Mouse (Mus musculus): ENCODE measurements around the gene Zfp541. TPM values are rescaled to one million over a fixed set of nuclear protein-coding genes. Genes with fewer than 3 reads are reported as not detected.
A peak's percentile ranks its signal among the peaks of the same experiment; 100 is the strongest.

Gene Zfp541
- polyA plus RNA-seq, 1 experiment from 2014 or later: 0.14 TPM

DNA sequence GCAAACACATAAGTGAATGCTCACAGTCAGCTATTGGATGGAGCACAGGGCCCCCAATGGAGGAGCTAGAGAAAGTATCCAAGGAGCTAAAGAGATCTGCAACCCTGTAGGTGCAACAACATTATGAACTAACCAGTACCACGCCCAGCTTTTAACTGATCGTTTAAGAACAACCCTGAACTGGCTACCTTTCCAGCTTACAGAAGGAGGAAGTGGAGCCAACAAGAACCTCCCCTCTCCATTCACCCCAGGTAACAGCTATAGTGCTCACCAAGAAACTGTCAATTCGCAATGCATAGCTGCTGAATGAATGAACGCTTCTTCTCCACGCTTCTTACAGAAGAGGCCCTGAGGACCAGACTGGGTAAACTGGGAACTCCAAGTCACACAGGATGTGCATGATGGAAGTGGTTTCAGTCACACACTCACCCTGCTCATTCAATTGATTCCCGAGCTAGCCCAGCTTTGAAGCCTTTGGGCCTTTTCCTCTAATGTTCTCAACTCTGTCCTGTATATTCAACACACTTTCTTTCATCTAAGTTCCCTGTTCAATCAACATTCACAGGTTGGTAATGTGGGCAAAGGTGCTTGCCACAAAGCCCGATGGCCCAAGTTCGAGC lies 36.9 kb upstream of the Zfp541 start:
- no peak overlapping the region for H3K4me3 ChIP-seq (ENCODE audit: low read depth, low read length)
- WGBS: 93% methylated on average over 8 of the region's 8 CpGs
- H3K27ac ChIP-seq (ENCODE audit: low read length): no peak overlapping the region
- no peak for ATAC-seq
- no peaks in the 10 kb centered on the region for H3K27me3 ChIP-seq (ENCODE audit: control insufficient read depth, insufficient read depth, low read depth, low read length)
- H3K36me3 ChIP-seq (ENCODE audit: control insufficient read depth, insufficient read depth, low read length): no peaks in the 10 kb centered on the region
- H3K9ac ChIP-seq (ENCODE audit: low read depth, low read length): no peak overlapping the region
- no peaks in the 10 kb centered on the region; the same call in 1 of the 2 replicates for H3K4me1 ChIP-seq (ENCODE audit: control insufficient read depth, insufficient read depth, low read length)
- H3K4me2 ChIP-seq (ENCODE audit: low read length): no peak overlapping the region
- H3K9me3 ChIP-seq (replicated peaks; ENCODE audit: control insufficient read depth, low read length, poor library complexity, severe bottlenecking): no peaks in the 10 kb centered on the region

DNA sequence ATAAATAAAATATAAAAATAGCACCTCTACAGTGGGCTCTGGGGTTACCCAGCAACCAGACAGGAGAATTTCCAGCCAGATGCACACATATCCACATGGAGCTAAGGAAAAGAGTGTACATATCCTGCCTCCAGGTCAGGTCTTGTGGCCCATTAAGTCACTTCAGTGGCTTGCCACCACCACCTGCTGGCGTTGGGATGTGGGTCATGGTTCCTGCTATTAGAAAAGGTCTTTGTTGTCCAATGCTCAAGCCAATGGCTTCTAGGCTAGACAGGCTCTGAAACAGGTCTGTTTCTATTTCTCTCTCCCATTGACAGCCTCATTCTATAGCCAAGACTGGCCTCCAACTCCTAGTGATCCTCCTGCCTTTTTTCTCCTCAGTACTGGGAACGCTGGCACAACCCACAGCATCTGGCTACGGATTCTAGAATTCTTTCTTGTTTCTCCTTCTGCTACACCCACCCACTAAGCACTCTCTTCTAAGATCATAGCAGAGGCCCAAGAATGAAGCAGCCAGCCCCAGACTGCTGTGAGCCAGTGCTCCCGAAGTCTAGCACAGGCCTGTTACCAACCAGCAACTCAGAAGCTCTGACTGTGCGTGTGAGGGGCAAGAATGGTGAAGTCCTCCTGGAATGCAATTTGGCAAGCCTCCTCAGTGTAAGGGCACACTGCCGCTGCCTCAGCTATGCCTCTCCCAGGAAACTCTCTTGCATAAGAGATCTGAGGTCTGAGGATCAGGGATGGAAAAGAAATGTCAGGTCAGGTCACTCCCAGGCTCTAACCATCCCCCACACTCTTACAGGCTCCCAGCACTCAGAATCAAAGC lies 33.3 kb upstream of the Zfp541 start:
- 0 out of 2 replicates have a peak overlapping the region, but pooled peaks have one; percentile 6 for H3K27ac ChIP-seq (ENCODE audit: low read length)
- H3K4me3 ChIP-seq (ENCODE audit: low read depth, low read length): no peak overlapping the region
- 86% methylated on average over 6 of the region's 6 CpGs for WGBS
- no peaks in the 10 kb centered on the region for H3K9me3 ChIP-seq (replicated peaks; ENCODE audit: control insufficient read depth, low read length, poor library complexity, severe bottlenecking)
- no peaks in the 10 kb centered on the region; the same call in 1 of the 2 replicates for H3K4me1 ChIP-seq (ENCODE audit: control insufficient read depth, insufficient read depth, low read length)
- H3K27me3 ChIP-seq (ENCODE audit: control insufficient read depth, insufficient read depth, low read depth, low read length): no peaks in the 10 kb centered on the region
- H3K9ac ChIP-seq (ENCODE audit: low read depth, low read length): no peak overlapping the region
- H3K4me2 ChIP-seq (ENCODE audit: low read length): no peak overlapping the region
- ATAC-seq: no peak
- peaks cover 3% of the 10 kb centered on the region; the same call in 1 of the 2 replicates for H3K36me3 ChIP-seq (ENCODE audit: control insufficient read depth, insufficient read depth, low read length)

DNA sequence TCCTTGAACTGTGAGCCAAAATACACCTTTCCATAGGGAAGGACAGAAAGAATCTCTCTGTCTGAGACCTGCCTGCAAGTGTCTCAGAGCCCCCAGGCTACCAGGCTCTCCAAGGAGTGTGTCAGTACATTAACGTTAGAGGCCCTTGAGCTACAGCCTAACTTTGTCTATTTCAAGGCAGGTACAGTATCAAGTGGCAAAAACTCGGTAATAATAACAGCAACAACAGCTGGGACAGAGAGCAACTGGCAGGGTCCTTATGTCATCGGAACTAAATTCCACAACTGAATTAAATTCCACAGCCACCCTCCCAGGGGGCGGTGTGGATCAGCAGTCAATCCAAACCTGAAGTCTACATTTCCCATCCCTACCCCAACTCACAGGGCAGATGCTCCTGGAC lies 30.5 kb upstream of the Zfp541 start:
- H3K9me3 ChIP-seq (replicated peaks; ENCODE audit: control insufficient read depth, low read length, poor library complexity, severe bottlenecking): no peaks in the 10 kb centered on the region
- 92% methylated on average over 4 of the region's 4 CpGs for WGBS
- H3K9ac ChIP-seq (ENCODE audit: low read depth, low read length): no peak overlapping the region
- no peak overlapping the region for H3K4me2 ChIP-seq (ENCODE audit: low read length)
- no peak for ATAC-seq
- no peak overlapping the region for H3K27ac ChIP-seq (ENCODE audit: low read length)
- H3K4me1 ChIP-seq (ENCODE audit: control insufficient read depth, insufficient read depth, low read length): no peaks in the 10 kb centered on the region; the same call in 1 of the 2 replicates
- no peaks in the 10 kb centered on the region for H3K27me3 ChIP-seq (ENCODE audit: control insufficient read depth, insufficient read depth, low read depth, low read length)
- no peak overlapping the region for H3K4me3 ChIP-seq (ENCODE audit: low read depth, low read length)
- H3K36me3 ChIP-seq (ENCODE audit: control insufficient read depth, insufficient read depth, low read length): peaks cover 3% of the 10 kb centered on the region; the same call in 1 of the 2 replicates

DNA sequence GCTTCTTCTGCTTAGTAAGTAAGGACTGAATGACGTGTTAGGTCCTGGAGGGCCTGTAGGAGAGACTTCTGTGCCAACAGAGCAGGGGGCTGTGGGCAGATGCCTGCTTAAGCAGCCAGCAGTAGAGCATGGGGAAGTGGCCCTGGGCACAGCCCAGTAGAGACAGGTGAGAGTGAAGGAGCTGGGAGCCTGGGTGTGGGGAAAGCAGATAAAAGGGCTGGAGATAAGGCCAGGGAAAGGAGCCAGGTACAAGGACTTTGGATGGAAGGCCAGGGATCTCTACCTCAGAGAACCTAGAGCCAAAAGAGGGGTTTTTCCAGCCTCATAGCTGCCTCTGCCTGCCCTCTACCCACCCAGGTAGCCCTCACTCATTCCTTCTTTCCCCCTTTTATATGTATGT lies 28.6 kb upstream of the Zfp541 start:
- 100% methylated on average over 1 of the region's 1 CpGs for WGBS
- no peaks in the 10 kb centered on the region for H3K27me3 ChIP-seq (ENCODE audit: control insufficient read depth, insufficient read depth, low read depth, low read length)
- no peak for ATAC-seq

DNA sequence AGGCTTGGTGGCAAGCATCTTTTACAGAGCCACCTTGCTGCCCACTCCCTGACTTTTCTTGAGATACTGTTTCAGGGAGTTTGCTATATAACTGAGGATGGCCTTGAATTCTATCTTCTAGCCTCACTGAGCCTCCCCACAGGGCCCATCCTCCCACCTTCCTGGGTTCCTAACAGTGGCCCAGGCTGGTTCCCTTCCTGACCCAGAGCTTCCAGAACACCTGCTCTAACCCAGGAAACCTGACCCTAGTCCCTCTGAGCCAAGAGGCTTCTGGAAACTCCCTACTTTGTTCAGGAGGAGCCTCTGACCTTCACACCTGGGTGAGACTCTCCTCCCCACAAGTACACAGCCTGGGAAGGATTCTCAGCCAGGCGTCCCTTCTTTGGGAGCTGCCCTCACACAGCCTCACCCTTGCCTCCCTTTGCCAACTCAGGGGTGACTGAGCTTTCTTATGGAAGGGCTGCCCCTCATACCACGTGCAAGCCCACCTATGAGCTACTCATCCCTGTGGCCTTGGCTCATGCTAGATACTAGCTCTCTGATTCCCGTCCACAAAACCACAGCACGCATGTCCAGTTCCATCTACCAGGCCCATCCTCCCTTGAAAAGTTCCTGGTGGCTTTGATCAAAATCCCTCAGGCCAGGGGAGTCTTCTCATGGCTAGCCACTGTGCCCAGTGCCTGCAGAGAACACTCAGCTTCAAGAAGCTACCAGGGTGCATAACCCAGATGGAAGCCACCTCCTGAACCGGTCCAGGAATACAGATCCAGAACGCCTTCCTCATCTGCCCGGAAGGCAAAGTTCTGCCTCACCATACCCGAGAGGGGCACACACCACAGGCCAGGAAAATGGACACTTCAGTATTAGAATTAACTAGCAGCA lies 27.8 kb upstream of the Zfp541 start:
- H3K27me3 ChIP-seq (ENCODE audit: control insufficient read depth, insufficient read depth, low read depth, low read length): no peaks in the 10 kb centered on the region
- H3K27ac ChIP-seq (ENCODE audit: low read length): no peak overlapping the region
- no peak overlapping the region for H3K4me3 ChIP-seq (ENCODE audit: low read depth, low read length)
- 95% methylated on average over 8 of the region's 8 CpGs for WGBS
- H3K36me3 ChIP-seq (ENCODE audit: control insufficient read depth, insufficient read depth, low read length): peaks cover 3% of the 10 kb centered on the region; the same call in 1 of the 2 replicates
- H3K4me1 ChIP-seq (ENCODE audit: control insufficient read depth, insufficient read depth, low read length): no peaks in the 10 kb centered on the region; the same call in 1 of the 2 replicates
- ATAC-seq: no peak
- no peak overlapping the region for H3K9ac ChIP-seq (ENCODE audit: low read depth, low read length)
- no peaks in the 10 kb centered on the region for H3K9me3 ChIP-seq (replicated peaks; ENCODE audit: control insufficient read depth, low read length, poor library complexity, severe bottlenecking)
- no peak overlapping the region for H3K4me2 ChIP-seq (ENCODE audit: low read length)

More for the DNA sequence above, 28.6 kb upstream of the Zfp541 start:
- no peak overlapping the region for H3K27ac ChIP-seq (ENCODE audit: low read length)
- H3K4me2 ChIP-seq (ENCODE audit: low read length): no peak overlapping the region
- H3K4me1 ChIP-seq (ENCODE audit: control insufficient read depth, insufficient read depth, low read length): no peaks in the 10 kb centered on the region; the same call in 1 of the 2 replicates
- peaks cover 3% of the 10 kb centered on the region; the same call in 1 of the 2 replicates for H3K36me3 ChIP-seq (ENCODE audit: control insufficient read depth, insufficient read depth, low read length)
- H3K9ac ChIP-seq (ENCODE audit: low read depth, low read length): no peak overlapping the region
- no peaks in the 10 kb centered on the region for H3K9me3 ChIP-seq (replicated peaks; ENCODE audit: control insufficient read depth, low read length, poor library complexity, severe bottlenecking)
- no peak overlapping the region for H3K4me3 ChIP-seq (ENCODE audit: low read depth, low read length)

DNA sequence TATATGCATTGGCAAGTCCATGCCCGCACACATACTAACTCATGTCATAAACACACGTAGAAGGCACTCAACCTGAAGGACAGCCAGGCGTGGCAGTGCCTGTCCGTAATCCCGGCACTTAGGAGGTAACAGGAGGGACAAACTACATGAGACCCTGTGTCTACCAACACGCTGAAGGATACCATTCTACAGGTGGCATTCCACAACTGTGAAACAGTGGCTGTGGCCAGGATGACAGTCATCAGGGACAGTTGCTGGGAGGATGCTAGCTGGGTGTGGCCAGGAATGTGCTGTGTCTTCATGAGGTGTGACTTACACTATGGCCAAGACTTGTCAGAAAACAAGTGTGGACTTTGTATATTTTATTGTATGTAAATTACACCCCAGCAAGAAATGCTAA lies 24.6 kb upstream of the Zfp541 start:
- H3K36me3 ChIP-seq (ENCODE audit: control insufficient read depth, insufficient read depth, low read length): no peaks in the 10 kb centered on the region
- H3K27ac ChIP-seq (ENCODE audit: low read length): no peak overlapping the region
- no peak overlapping the region for H3K9ac ChIP-seq (ENCODE audit: low read depth, low read length)
- H3K4me3 ChIP-seq (ENCODE audit: low read depth, low read length): no peak overlapping the region
- H3K27me3 ChIP-seq (ENCODE audit: control insufficient read depth, insufficient read depth, low read depth, low read length): no peaks in the 10 kb centered on the region
- H3K9me3 ChIP-seq (replicated peaks; ENCODE audit: control insufficient read depth, low read length, poor library complexity, severe bottlenecking): no peaks in the 10 kb centered on the region
- 96% methylated on average over 6 of the region's 6 CpGs for WGBS
- no peak overlapping the region for H3K4me2 ChIP-seq (ENCODE audit: low read length)
- no peak for ATAC-seq
- H3K4me1 ChIP-seq (ENCODE audit: control insufficient read depth, insufficient read depth, low read length): no peaks in the 10 kb centered on the region

DNA sequence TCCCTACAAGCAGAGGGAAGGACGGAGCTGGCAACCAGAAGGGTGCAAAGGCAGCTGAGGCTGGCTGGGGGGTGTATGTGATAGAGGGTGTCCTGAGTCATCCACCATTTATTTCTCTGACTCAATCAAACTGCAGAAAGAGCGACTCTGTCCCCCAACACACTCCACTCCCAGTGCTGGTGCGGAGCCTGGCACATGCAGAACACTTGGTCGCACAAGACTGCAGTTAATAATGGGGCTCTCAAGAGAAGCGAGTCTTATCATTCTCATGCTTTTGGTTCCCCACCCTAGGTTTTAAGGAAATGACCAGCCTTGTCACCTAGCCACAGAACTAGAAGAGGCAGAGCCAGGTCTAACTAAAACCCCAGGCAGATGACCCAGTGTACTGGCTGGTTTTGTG lies 22.3 kb upstream of the Zfp541 start:
- H3K4me2 ChIP-seq (ENCODE audit: low read length): no peak overlapping the region
- no peak overlapping the region for H3K9ac ChIP-seq (ENCODE audit: low read depth, low read length)
- peaks cover 11% of the 10 kb centered on the region for H3K4me1 ChIP-seq (ENCODE audit: control insufficient read depth, insufficient read depth, low read length)
- H3K36me3 ChIP-seq (ENCODE audit: control insufficient read depth, insufficient read depth, low read length): no peaks in the 10 kb centered on the region
- 97% methylated on average over 5 of the region's 5 CpGs for WGBS
- H3K27ac ChIP-seq (ENCODE audit: low read length): no peak overlapping the region
- no peaks in the 10 kb centered on the region for H3K9me3 ChIP-seq (replicated peaks; ENCODE audit: control insufficient read depth, low read length, poor library complexity, severe bottlenecking)
- no peak for ATAC-seq
- H3K4me3 ChIP-seq (ENCODE audit: low read depth, low read length): no peak overlapping the region
- H3K27me3 ChIP-seq (ENCODE audit: control insufficient read depth, insufficient read depth, low read depth, low read length): no peaks in the 10 kb centered on the region

DNA sequence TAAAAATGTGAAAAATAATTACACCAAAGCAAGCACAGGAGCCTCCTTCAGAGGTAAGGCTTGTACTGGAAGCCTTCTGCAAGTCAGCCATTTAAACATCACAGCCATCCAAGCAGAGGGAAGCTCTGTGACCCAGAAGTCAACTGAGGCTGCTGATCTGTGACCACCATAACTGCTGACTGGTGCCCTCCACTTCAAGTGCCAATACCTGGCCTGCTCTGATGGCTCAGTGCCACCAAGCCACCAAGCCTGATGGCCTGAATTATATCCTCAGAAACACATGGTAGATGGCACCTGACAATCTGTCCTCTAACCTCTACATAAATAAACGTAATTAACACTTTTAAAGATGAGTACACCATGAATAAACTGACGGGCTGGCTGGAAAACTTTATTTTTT lies 20.4 kb upstream of the Zfp541 start:
- H3K4me1 ChIP-seq (ENCODE audit: control insufficient read depth, insufficient read depth, low read length): peaks cover 28% of the 10 kb centered on the region
- ATAC-seq: no peak
- no peak overlapping the region for H3K9ac ChIP-seq (ENCODE audit: low read depth, low read length)
- WGBS: 93% methylated on average over 2 of the region's 2 CpGs
- H3K4me2 ChIP-seq (ENCODE audit: low read length): no peak overlapping the region
- no peaks in the 10 kb centered on the region for H3K36me3 ChIP-seq (ENCODE audit: control insufficient read depth, insufficient read depth, low read length)
- no peaks in the 10 kb centered on the region for H3K27me3 ChIP-seq (ENCODE audit: control insufficient read depth, insufficient read depth, low read depth, low read length)
- H3K9me3 ChIP-seq (replicated peaks; ENCODE audit: control insufficient read depth, low read length, poor library complexity, severe bottlenecking): no peaks in the 10 kb centered on the region
- no peak overlapping the region for H3K27ac ChIP-seq (ENCODE audit: low read length)
- H3K4me3 ChIP-seq (ENCODE audit: low read depth, low read length): no peak overlapping the region

All from midbrain, embryonic 16.5 days (tissue).